Mouse (Mus musculus) lung, postnatal 0 days (tissue): ENCODE measurements at regions not wholly inside any gene's neighbourhood (a gene's known extent, or its start where the extent isn't known, plus 50 kb on each side); places are given as distances from the start of the nearest gene placed in this dataset.

Experiments
- CTCF ChIP-seq: IDR thresholded peaks from 2 replicates; pipeline ENCODE4 v1.5.1; 2016; ENCODE audit warnings: antibody characterized with exemption, mild to moderate bottlenecking
- EP300 ChIP-seq: IDR thresholded peaks from 2 replicates; pipeline ENCODE4 v1.6.1; 2016; ENCODE audit warnings: antibody characterized with exemption, mild to moderate bottlenecking, control low read depth

- TF ChIP-seq CTCF (no peak), EP300 (no peak)
These were observed 2956.8 kb upstream of the Lrrc6 start for GRCm38 (mm10) chr15:69457473-69457872.
